Mouse (Mus musculus) olfactory bulb, adult 2 months (tissue): ENCODE results near the gene Poc1a.

Experiments
- CTCF ChIP-seq: fragments of 200-500 bp; IDR thresholded peaks from 2 replicates; pipeline ENCODE4 v1.5.1; 2012; ENCODE audit warnings: low read depth, mild to moderate bottlenecking, low read length, moderate library complexity; ENCODE audit not compliant: insufficient read depth
- POLR2A ChIP-seq: fragments of 200-500 bp; IDR thresholded peaks from 2 replicates; pipeline ENCODE4 v1.6.1; 2012; ENCODE audit warnings: mild to moderate bottlenecking, low read depth, low read length, moderate library complexity; ENCODE audit not compliant: insufficient read depth

DNA sequence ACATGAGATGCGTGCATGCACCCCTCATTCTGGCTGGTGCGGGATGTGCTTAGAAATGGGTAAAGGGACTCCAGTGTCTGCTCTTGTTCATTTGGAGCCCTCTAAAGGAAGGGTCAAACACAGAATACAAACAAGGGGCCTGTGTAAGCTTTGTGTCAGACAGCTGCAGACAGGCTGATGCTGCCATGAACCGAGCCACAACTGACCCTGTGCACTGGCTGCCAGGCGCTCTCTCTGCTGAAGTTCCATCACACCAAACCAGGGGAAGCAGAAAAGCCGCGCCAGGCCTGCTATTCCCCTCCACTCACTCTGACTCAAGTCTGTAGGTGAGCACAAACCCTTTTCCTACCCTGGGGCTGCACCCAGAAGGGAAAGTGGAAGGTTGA, 58.3 kb downstream of the Poc1a start:
- TF ChIP-seq CTCF (no peak), POLR2A (no peak)
